Mouse (Mus musculus): ENCODE measurements at regions not wholly inside any gene's neighbourhood (a gene's known extent, or its start where the extent isn't known, plus 50 kb on each side); places are given as distances from the start of the nearest gene placed in this dataset.

DNA sequence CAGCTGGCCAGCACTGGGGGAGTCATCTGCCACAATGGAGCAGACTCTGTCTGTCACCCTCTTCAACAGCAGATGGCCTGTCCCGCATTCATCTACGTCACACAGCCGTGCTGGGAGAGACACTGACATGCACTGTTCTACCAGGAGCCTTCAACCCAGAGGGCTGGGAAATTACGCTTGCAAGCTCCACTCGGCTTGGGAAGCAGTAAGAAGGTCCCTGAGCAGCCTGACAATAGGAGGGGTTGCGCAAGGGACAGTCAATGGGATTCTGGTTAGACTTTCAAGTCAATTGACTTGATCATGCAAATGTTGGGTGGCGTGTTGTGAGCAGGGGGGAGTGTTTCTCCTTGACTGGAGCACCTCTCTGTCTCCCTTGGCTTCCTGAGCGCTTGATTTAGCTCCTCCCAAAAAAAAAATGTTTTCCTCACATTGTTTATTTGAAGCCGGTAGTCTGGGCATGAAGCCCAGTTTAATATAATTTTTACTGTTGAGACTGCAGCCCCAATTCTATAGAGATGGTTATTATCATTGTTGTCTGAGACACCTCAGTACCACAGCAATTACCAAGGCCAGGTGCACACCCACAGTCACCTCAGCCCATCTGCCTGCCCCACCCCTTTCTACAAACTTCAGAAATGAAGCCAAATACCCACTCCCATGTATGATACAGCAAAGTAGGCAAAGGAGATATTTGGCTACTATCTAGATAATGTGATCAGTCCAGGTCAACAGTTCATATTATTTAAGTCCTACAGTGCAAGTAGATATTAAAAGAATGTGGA is 99.9 kb upstream of the Klf3 start:
- H3K36me3 ChIP-seq (ENCODE audit: control insufficient read depth, insufficient read depth, low read length) = no peaks in the 10 kb centered on the region
- H3K4me3 ChIP-seq (ENCODE audit: low read depth, low read length) = no peak overlapping the region
- 70% methylated on average over 9 of the region's 9 CpGs for WGBS
- peak; percentile 11; the same call in 1 of the 2 replicates for ATAC-seq (replicated peaks; ENCODE audit: low FRiP score)
- H3K4me1 ChIP-seq (replicated peaks; ENCODE audit: control insufficient read depth, insufficient read depth, low read length) = peaks cover 18% of the 10 kb centered on the region; the same call in 1 of the 2 replicates
- no peak for DNase-seq (ENCODE audit: low spot score)
- no peak overlapping the region for H3K9ac ChIP-seq (ENCODE audit: low read depth, low read length)
- H3K27me3 ChIP-seq (replicated peaks; ENCODE audit: control insufficient read depth, insufficient read depth, low read length) = no peaks in the 10 kb centered on the region
- no peaks in the 10 kb centered on the region for H3K9me3 ChIP-seq (ENCODE audit: control insufficient read depth, low read length)
- H3K4me2 ChIP-seq = no peak overlapping the region
- no peak overlapping the region for H3K27ac ChIP-seq (ENCODE audit: low read depth, low read length)

GRCm38 (mm10) chr5:64704144-64704543 is 99.0 kb upstream of the Klf3 start:
- Histone ChIP-seq H3K27ac (ENCODE audit: low read depth, low read length) (no peak overlapping the region), H3K4me1 (replicated peaks; ENCODE audit: control insufficient read depth, insufficient read depth, low read length) (peaks cover 18% of the 10 kb centered on the region; the same call in 1 of the 2 replicates), H3K9ac (ENCODE audit: low read depth, low read length) (no peak overlapping the region), H3K4me3 (ENCODE audit: low read depth, low read length) (no peak overlapping the region), H3K36me3 (ENCODE audit: control insufficient read depth, insufficient read depth, low read length) (no peaks in the 10 kb centered on the region), H3K9me3 (ENCODE audit: control insufficient read depth, low read length) (no peaks in the 10 kb centered on the region), H3K27me3 (replicated peaks; ENCODE audit: control insufficient read depth, insufficient read depth, low read length) (no peaks in the 10 kb centered on the region), H3K4me2 (no peak overlapping the region)
- DNase-seq (ENCODE audit: low spot score) (no peak), ATAC-seq (replicated peaks; ENCODE audit: low FRiP score) (no peak)
- 79% methylated on average over 7 of the region's 7 CpGs for WGBS

DNA sequence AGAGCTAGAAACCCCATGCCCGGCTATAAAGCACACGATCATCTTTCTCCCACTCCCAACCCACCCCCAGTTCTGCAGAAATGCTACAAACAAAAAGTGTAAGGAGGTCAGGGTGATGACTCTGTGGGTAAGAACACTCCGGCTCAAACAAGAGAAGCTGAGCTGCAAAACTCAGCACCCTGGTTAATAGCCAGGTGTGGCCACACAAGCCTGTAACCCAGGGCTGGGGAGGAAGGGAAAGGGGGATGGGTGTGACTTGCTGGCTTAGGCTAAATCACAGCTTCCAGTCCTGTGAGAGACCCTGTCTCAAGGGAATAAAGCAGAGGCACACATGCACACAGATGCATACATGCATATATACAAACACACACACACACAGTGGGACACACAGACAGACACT is 96.6 kb upstream of the Klf3 start:
- ATAC-seq (replicated peaks; ENCODE audit: low FRiP score) (no peak), DNase-seq (ENCODE audit: low spot score) (no peak)
- WGBS = 97% methylated on average over 3 of the region's 3 CpGs
- no peak overlapping the region for H3K27ac ChIP-seq (ENCODE audit: low read depth, low read length)
- no peak overlapping the region for H3K4me2 ChIP-seq
- no peaks in the 10 kb centered on the region for H3K9me3 ChIP-seq (ENCODE audit: control insufficient read depth, low read length)
- H3K4me3 ChIP-seq (ENCODE audit: low read depth, low read length) = no peak overlapping the region
- no peak overlapping the region for H3K9ac ChIP-seq (ENCODE audit: low read depth, low read length)
- no peaks in the 10 kb centered on the region for H3K27me3 ChIP-seq (replicated peaks; ENCODE audit: control insufficient read depth, insufficient read depth, low read length)
- H3K4me1 ChIP-seq (replicated peaks; ENCODE audit: control insufficient read depth, insufficient read depth, low read length) = peaks cover 14% of the 10 kb centered on the region; the same call in 1 of the 2 replicates
- no peaks in the 10 kb centered on the region for H3K36me3 ChIP-seq (ENCODE audit: control insufficient read depth, insufficient read depth, low read length)

DNA sequence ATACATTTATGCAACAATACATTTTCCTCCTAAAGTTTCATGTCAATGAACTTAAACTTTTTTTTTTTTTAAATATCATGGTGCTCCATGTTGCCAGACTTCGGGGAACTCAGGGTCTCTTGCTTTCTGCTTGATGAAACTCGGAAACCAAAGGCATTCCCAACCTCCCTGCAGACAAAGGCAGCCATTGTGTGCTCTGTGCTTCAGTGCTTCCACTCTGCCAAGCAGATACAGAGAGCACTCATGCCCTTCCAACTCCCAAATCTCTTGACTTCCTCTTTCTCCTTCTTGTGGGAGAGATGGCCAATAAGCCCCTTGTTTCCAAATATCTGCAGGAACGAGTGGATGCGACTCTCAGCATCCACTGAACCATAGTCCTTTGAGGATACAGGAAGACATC is 94.0 kb upstream of the Klf3 start:
- no peaks in the 10 kb centered on the region for H3K27me3 ChIP-seq (replicated peaks; ENCODE audit: control insufficient read depth, insufficient read depth, low read length)
- no peak overlapping the region for H3K9ac ChIP-seq (ENCODE audit: low read depth, low read length)
- peaks cover 4% of the 10 kb centered on the region for H3K4me1 ChIP-seq (replicated peaks; ENCODE audit: control insufficient read depth, insufficient read depth, low read length)
- no peaks in the 10 kb centered on the region for H3K9me3 ChIP-seq (ENCODE audit: control insufficient read depth, low read length)
- ATAC-seq (replicated peaks; ENCODE audit: low FRiP score) = no peak
- no peak overlapping the region for H3K4me2 ChIP-seq
- H3K27ac ChIP-seq (ENCODE audit: low read depth, low read length) = no peak overlapping the region
- H3K36me3 ChIP-seq (ENCODE audit: control insufficient read depth, insufficient read depth, low read length) = no peaks in the 10 kb centered on the region
- 61% methylated on average over 4 of the region's 4 CpGs for WGBS
- no peak overlapping the region for H3K4me3 ChIP-seq (ENCODE audit: low read depth, low read length)
- no peak for DNase-seq (ENCODE audit: low spot score)

DNA sequence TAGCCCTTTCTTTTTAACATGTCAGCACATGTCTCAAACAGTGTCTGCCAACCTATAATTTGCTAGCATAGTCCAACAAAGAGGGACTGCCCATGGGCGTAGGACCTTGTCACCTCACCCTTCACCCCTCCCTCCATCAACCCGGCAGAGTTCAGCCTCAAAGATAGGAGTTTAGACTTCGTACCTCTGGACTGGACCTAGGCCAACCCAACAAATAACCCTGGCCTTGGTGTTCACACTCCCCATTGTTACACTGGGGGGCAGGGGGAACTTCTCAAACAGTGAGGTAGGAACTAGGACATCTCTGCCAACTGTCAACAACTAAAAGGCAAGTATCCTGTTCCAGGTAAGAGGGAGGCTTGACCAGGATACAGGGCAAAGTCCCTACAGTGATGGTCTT is 93.0 kb upstream of the Klf3 start:
- H3K27ac ChIP-seq (ENCODE audit: low read depth, low read length) = no peak overlapping the region
- H3K27me3 ChIP-seq (replicated peaks; ENCODE audit: control insufficient read depth, insufficient read depth, low read length) = no peaks in the 10 kb centered on the region
- ATAC-seq (replicated peaks; ENCODE audit: low FRiP score) (no peak), DNase-seq (ENCODE audit: low spot score) (no peak)
- no peak overlapping the region for H3K4me3 ChIP-seq (ENCODE audit: low read depth, low read length)
- no peak overlapping the region for H3K4me2 ChIP-seq
- peaks cover 11% of the 10 kb centered on the region for H3K4me1 ChIP-seq (replicated peaks; ENCODE audit: control insufficient read depth, insufficient read depth, low read length)
- no peak overlapping the region for H3K9ac ChIP-seq (ENCODE audit: low read depth, low read length)
- 68% methylated on average over 3 of the region's 3 CpGs for WGBS
- H3K9me3 ChIP-seq (ENCODE audit: control insufficient read depth, low read length) = no peaks in the 10 kb centered on the region
- no peaks in the 10 kb centered on the region for H3K36me3 ChIP-seq (ENCODE audit: control insufficient read depth, insufficient read depth, low read length)

- H3K4me2 ChIP-seq = no peak overlapping the region
- no peak overlapping the region for H3K27ac ChIP-seq (ENCODE audit: low read depth, low read length)
- DNase-seq (ENCODE audit: low spot score) = no peak
- no peaks in the 10 kb centered on the region for H3K27me3 ChIP-seq (replicated peaks; ENCODE audit: control insufficient read depth, insufficient read depth, low read length)
- 91% methylated on average over 4 of the region's 4 CpGs for WGBS
- peaks cover 13% of the 10 kb centered on the region for H3K4me1 ChIP-seq (replicated peaks; ENCODE audit: control insufficient read depth, insufficient read depth, low read length)
- no peak for ATAC-seq (replicated peaks; ENCODE audit: low FRiP score)
- no peak overlapping the region for H3K9ac ChIP-seq (ENCODE audit: low read depth, low read length)
- no peaks in the 10 kb centered on the region for H3K36me3 ChIP-seq (ENCODE audit: control insufficient read depth, insufficient read depth, low read length)
- H3K9me3 ChIP-seq (ENCODE audit: control insufficient read depth, low read length) = no peaks in the 10 kb centered on the region
- H3K4me3 ChIP-seq (ENCODE audit: low read depth, low read length) = no peak overlapping the region
Observed at GRCm38 (mm10) chr5:64710968-64711367, 92.2 kb upstream of the Klf3 start.

- Histone ChIP-seq H3K36me3 (ENCODE audit: control insufficient read depth, insufficient read depth, low read length) (no peaks in the 10 kb centered on the region), H3K4me1 (replicated peaks; ENCODE audit: control insufficient read depth, insufficient read depth, low read length) (peaks cover 24% of the 10 kb centered on the region), H3K27ac (ENCODE audit: low read depth, low read length) (peak overlapping the region; percentile 71), H3K9ac (ENCODE audit: low read depth, low read length) (peak overlapping the region; percentile 48), H3K27me3 (replicated peaks; ENCODE audit: control insufficient read depth, insufficient read depth, low read length) (no peaks in the 10 kb centered on the region), H3K9me3 (ENCODE audit: control insufficient read depth, low read length) (no peaks in the 10 kb centered on the region), H3K4me2 (peak overlapping the region; percentile 43), H3K4me3 (ENCODE audit: low read depth, low read length) (no peak overlapping the region)
- WGBS = 76% methylated on average over 10 of the region's 10 CpGs
- DNase-seq (ENCODE audit: low spot score) (no peak), ATAC-seq (replicated peaks; ENCODE audit: low FRiP score) (peak; percentile 27; the same call in 1 of the 2 replicates)
Observed at GRCm38 (mm10) chr5:64714221-64714653, 89.0 kb upstream of the Klf3 start.

DNA sequence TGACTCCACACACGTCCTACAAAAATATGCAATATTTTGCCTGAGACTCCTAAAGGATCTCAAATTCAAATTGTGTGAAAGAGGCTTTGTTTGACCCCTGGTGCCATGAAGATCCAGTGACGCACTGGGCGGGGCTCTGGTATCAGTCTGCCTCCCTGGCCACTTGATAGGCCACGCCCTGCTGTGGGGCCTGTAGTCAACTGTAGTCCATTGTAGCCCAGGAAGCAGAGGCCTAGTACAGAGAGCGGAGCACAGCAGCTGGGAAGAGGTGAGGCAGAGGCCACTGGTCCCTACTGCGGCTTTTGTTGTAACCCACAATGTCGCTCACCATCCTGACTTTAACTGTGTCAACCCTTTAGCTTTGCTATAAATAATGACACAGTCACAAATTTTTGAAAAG is 88.5 kb upstream of the Klf3 start:
- ATAC-seq (replicated peaks; ENCODE audit: low FRiP score) (peak; percentile 99), DNase-seq (ENCODE audit: low spot score) (peak; percentile 63)
- H3K9me3 ChIP-seq (ENCODE audit: control insufficient read depth, low read length) = no peaks in the 10 kb centered on the region
- H3K36me3 ChIP-seq (ENCODE audit: control insufficient read depth, insufficient read depth, low read length) = no peaks in the 10 kb centered on the region
- peak overlapping the region; percentile 4; the same call in 1 of the 2 replicates for H3K9ac ChIP-seq (ENCODE audit: low read depth, low read length)
- peak overlapping the region; percentile 43 for H3K4me2 ChIP-seq
- no peak overlapping the region for H3K4me3 ChIP-seq (ENCODE audit: low read depth, low read length)
- H3K27me3 ChIP-seq (replicated peaks; ENCODE audit: control insufficient read depth, insufficient read depth, low read length) = no peaks in the 10 kb centered on the region
- 53% methylated on average over 7 of the region's 7 CpGs for WGBS
- H3K27ac ChIP-seq (ENCODE audit: low read depth, low read length) = peak overlapping the region; percentile 30
- H3K4me1 ChIP-seq (replicated peaks; ENCODE audit: control insufficient read depth, insufficient read depth, low read length) = peaks cover 24% of the 10 kb centered on the region

- Histone ChIP-seq H3K9me3 (ENCODE audit: control insufficient read depth, low read length) (no peaks in the 10 kb centered on the region), H3K9ac (ENCODE audit: low read depth, low read length) (no peak overlapping the region), H3K4me2 (no peak overlapping the region), H3K4me3 (ENCODE audit: low read depth, low read length) (no peak overlapping the region), H3K27me3 (replicated peaks; ENCODE audit: control insufficient read depth, insufficient read depth, low read length) (no peaks in the 10 kb centered on the region), H3K36me3 (ENCODE audit: control insufficient read depth, insufficient read depth, low read length) (no peaks in the 10 kb centered on the region), H3K27ac (ENCODE audit: low read depth, low read length) (peak overlapping the region; percentile 25; the same call in 1 of the 2 replicates), H3K4me1 (replicated peaks; ENCODE audit: control insufficient read depth, insufficient read depth, low read length) (peaks cover 24% of the 10 kb centered on the region)
- ATAC-seq (replicated peaks; ENCODE audit: low FRiP score) = 0 out of 2 replicates have a peak, but pooled peaks have one; percentile 12
- 61% methylated on average over 4 of the region's 4 CpGs for WGBS
- DNase-seq (ENCODE audit: low spot score) = no peak
Observed at GRCm38 (mm10) chr5:64716551-64716950, 86.6 kb upstream of the Klf3 start.

Measured in liver, embryonic 11.5 days (tissue).